Mouse (Mus musculus) liver, adult 10 weeks (tissue): ENCODE measurements around the gene Atrnl1. TPM values are rescaled to one million over a fixed set of nuclear protein-coding genes. Genes with fewer than 3 reads are reported as not detected.

Source experiments
- polyA plus RNA-seq: library from polyadenylated mRNA; stranded (reverse); fragments of 350-450 nt; fragmentation: Illumina TruSeq; extraction: RNeasy Lipid Tissue Mini Kit (QIAGEN cat#74804); gene quantifications from one replicate; pipeline ENCODE4 v1.2.3, GENCODE M21; 2014; ENCODE audit warnings: low read depth, low replicate concordance

The Atrnl1 gene
- 11.4 TPM for polyA plus RNA-seq

DNA sequence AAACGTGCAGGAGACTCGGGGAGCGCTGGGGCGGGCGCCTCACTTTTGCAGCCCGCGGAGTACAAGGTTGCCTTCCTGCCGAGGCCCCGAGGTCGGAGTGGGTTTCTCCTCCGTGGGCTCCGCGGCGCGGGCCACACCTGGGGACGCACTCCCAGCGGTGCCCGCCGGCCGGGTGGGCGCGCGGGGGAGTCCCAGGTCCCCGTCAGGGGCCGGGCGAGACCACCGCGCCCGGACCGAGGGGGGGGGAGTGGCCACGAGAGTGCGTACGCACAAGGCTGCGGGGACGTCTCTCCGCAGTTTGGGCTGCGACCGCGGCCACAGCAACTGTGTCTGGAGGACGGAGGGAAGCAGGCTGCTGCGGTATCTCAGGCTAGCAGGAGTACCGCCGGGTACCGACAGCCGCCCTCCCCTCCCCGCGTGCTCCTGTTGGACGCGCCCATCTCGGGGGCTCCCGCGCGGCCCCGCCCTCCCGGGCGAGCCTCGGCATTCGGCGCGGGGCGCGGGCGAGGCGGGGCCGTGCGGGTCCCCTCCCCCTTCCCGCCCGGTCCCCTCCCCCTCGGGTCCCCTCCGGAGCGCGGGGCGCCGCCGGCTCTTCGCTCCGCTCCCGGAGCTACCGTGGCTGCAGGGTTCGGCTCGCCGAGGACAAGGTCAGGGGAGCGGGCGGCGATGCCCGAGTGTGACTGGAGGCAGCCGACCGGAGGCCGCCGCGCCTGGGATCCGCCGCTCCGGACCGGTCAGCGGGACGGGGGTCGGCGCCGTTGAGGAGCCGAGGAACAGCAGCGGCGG is at the start of gene Atrnl1:
Gene Atrnl1 (plus strand): TSS at position 559 of the 786 bp plus-strand sequence.

Other genes starting within 250 kb of the Atrnl1 start
- gene Trub1, start 158.1 kb upstream of the Atrnl1 start, polyA plus RNA-seq = 10.3 TPM